Mouse (Mus musculus): ENCODE measurements around the gene Slc15a4.
A peak's percentile ranks its signal among the peaks of the same experiment; 100 is the strongest.

The Slc15a4 gene

DNA sequence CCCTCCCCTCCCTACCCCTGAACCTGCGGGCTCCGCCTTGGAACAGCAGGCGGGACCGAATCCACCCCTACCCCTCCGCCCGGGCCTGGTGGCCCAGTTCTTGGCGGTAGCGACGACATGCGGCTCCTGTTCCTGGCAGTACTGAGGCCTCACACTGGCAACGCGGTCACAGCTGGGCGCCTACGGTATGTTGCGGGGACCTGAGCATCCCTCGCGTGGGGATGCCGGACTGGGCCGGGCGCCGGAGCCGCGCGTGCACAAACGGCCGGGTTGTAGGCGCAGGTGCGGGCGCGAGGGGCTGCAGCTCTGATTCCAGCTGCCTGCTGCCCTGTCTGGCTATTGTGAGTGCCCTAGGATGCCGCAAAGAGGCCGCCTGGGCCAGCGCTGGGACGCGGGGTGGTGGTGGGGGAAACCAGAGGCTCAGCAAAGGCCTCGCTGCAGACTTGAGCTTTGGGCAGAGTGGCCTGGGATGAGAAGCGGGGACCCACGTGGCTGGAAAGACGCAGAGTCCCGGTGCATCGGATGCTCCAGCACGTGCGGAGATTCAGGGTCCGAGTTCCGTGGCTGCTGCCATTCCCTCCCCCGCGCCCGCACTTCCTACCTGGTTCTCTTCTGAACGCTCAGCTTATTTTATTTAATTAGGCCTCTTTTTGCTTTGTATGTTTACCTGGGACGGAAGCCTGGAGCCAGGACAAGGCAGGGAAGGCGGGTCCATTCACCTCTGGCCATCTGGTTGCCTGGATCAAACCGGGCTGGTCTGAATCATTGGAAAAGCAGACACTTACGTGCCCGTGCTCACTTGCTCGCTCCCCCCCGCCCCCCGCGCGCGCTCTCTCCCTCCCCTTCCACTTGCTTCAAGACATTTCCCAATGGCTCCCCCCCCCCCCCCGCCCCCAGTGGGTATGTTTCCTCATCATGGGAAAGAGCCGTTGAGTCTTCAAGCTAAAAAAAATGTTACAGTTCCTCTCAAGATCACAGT, at the start of gene Slc15a4, which contains the start of gene Glt1d1:
Gene Slc15a4 (minus strand): TSS at position 731 of the 979 bp plus-strand sequence.
Gene Glt1d1 (plus strand): TSS at position 96 of the 979 bp plus-strand sequence.
- peak; percentile 66 for DNase-seq

DNA sequence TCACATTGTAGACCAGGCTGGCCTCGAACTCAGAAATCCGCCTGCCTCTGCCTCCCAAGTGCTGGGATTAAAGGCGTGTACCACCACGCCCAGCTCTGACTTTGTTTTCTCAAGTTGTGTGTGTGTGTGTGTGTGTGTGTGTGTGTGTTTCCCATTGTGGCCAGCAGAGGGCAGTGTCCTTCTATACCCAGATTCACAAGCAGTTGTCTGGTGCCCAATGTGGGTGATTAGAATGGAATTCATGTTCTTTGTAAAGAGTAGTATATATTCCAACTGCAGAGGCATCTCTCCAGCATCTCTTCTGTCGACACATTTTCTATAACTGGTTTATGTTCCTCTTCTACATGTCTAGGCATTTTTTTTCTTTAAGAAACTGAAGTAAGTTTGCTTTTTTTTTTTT, 45.8 kb upstream of the Slc15a4 start:
- no peak for DNase-seq

DNA sequence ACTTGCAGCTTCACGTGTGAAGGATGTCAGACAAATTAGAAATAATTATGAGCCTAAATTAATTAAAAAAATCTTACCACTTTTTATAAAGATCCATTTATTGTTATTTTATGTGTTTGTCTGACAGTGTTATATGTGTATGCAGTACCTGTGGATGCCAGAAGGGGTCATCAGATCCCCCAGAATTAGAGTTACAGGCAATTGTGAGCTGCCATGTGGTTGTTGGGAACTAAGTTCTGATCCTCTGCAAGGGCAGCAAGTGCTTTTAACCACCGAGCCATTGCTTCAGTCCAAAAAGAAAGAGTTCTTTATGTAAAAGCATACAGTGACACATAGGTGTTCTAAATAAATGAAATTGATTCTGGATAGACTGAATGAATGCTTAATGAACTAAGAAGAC, 44.9 kb upstream of the Slc15a4 start:
- DNase-seq, result no peak

DNA sequence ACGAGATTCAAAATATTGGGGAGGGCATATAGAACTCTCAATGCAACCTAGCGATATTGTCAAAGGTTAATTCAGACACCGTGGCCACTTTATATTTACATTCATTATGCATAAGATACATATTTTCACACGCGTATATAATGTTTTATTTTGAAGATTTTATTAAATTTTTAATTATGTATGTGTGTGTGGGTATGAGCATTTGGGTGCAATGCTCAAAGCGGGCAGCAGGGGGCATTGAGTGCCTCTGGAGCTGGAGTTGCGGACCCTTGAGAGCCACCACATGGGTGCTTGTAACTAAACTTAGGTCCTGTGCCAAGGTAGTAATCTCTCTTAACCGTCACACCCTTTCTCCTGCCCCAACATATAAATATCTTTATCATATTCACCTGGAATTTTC, 41.2 kb upstream of the Slc15a4 start:
- DNase-seq, result no peak

DNA sequence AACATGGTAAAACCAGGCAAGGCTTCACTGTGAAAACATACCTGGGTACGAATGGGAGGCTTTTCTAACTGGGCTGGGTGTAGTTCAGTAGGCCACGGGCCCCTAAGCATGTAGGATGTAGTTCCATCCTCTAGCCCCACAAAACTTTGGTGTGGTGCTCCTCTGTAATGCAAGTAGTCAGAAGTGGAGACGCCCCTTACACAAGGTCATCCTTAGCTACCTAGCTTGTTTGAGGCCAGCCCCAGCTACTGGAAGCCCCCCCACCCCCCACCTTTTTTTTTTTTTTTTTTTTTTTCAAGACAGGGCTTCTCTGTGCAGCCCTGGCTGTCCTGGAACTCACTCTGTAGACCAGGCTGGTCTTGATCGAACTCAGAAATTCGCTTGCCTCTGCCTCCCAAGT, 28.3 kb upstream of the Slc15a4 start:
- DNase-seq, result no peak

DNA sequence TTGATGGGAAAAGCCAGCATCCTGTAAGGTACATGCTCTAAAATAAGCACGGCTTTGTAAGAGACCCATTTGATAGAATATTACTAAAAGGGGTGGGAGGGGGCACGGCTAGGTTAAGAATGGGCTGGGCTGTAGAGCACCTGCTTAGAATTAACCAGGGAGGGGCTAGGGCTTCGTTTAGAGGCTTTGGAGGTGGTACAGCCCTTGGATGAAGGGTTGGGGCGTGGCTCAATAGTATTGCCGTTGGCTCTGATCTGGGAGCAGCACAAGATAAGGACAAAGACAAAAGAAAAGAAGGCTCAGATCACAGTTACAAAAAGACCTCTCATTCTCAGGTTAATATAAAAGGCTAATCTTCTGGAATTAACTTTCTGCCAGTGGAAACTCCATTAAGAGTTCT, 27.6 kb upstream of the Slc15a4 start:
- DNase-seq, result no peak

DNA sequence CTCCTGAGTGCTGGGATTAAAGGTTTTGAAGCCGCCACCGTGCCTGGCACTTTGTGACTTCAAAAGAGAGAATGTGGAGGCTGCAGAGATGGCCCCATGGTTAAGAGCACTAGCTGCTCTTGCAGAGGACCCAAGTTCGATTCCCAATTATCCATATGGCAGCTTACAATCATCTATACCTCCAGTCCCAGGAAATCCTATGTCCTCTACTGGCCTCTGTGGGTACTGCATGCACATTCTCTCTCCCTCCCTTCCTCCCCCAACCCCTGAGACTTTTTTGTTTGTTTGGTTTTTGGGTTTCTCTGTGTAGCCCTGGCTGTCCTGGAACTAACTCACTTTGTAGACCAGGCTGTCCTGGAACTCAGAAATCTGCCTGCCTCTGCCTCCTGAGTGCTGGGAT, 26.6 kb upstream of the Slc15a4 start:
- DNase-seq, result no peak

DNA sequence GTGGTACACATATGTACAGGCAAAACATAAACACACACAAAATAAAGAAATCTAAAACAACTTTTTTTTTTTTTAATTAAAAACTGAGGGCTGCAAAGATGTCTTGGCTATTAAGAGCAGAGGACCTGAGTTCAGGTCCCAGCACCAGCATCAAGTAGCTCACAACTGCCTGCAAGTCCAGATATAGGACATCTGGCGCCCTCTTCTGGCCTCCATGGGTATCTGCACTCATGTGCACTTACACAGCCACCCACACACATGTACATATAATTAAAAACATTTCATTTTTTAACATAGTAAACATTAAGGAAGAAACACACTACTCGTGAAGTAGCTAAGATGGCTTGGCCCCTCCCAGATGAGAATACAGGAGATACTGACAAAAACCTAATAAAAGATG, 25.6 kb upstream of the Slc15a4 start:
- no peak for DNase-seq

DNA sequence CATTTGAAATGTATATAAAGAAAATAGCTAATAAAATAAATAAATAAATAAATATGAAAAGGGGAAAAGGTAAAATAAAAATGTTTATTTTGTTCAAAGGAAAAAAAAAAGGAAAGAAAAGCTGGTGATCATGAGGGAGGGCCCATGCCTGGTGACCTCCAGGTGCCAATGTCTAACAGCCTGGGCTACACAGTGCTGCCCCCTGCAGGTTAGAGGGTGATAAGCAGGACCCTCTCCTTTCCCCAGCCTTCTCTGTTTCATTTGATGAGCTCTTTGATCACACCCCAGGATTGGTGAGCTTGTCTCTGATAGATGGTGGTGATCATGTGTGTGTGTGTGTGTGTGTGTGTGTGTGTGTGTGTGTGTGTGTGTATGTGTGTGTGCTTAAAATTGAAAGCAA, 16.4 kb upstream of the Slc15a4 start:
- DNase-seq, result no peak

DNA sequence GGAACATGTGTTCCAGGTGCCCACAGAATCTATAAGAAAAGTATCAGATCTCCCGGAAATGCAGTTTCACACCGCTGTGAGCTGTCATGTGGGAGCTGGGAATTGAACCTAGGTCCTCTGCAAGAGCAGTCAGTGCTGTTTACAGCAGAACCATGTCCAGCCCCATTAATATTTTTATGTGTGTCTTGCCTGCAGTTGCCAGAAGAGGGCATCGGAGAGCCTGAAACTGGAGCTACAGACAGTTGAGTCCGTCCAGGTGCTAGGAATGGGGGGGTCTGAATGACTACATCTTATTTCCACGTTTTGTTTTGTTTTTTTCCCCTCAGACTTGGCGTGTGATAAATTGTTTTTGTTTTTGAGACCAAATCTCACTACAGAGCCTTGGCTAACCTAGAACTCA, 15.3 kb upstream of the Slc15a4 start:
- DNase-seq, result no peak

DNA sequence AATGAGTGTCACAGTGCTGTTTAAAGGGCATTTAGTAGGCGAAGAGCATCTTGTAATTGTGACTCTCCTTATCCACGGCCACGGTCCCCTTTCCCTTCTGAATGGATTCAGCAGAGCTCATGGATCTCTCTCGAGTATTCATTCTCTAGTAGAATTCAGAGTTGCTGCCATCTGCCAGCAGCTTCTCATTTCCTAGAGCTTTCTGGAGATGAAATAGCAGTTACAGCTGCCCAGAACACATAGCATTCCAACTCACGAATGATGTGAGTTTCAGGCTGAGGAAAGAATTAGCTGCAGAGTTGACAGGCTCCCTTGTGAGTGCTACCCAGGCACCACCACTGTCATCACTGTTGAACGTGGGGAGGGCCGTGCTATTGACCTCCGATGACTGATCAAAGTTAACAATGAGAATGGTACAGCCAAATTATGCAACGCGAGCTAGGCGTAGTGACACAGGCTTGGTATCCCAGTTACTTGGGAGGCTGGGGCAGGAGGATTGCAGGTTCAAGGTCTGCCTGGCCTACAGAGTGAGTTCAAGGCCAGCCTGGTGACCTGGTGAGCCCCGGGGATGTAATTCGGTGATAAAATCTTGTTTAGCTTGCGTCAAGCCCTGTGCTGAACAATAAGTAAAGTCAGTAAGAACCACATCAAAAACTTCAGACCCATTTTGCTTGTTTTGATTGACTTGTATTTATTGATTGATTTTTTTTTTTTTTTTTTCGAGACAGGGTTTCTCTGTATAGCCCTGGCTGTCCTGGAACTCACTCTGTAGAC, 8.7 kb upstream of the Slc15a4 start:
- no peak for DNase-seq

DNA sequence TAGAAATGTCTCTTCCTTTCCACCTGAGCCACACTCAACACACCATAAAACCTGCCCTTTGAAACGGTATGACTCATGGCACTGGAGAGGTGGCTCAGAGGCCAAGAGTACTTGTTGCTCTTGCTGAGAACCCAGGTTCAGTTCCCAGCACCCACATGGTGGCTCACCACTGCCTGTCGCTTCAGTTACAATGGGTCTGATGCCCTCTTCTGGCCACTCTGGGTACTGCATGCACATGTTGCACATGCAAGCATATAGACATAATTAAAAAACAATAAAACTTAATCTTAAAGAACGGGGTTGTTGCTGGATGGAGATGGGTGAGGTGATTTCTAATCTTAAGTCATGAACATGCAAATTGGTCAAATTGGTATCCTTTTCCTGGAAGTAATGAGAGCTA, 7.7 kb upstream of the Slc15a4 start:
- DNase-seq, result no peak

DNA sequence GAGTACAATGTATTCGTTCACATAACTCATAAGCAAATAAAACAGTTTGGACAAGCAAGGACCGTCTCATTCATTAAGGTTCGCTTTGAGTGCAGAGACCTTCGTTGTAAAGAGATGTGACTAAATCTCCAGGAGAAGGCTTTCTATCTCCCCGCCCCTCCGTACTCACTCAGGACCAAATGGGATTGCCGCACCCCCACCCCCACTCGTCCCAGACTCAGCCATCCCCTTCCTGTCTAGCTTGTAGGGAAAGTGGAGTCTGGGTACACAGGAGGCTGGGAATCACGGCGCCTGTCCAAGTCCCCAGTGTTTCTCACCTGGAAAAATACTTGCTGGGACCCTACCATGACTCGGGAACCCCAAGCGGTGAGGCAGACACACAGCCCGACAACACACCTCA, 6.9 kb upstream of the Slc15a4 start:
- no peak for DNase-seq

DNA sequence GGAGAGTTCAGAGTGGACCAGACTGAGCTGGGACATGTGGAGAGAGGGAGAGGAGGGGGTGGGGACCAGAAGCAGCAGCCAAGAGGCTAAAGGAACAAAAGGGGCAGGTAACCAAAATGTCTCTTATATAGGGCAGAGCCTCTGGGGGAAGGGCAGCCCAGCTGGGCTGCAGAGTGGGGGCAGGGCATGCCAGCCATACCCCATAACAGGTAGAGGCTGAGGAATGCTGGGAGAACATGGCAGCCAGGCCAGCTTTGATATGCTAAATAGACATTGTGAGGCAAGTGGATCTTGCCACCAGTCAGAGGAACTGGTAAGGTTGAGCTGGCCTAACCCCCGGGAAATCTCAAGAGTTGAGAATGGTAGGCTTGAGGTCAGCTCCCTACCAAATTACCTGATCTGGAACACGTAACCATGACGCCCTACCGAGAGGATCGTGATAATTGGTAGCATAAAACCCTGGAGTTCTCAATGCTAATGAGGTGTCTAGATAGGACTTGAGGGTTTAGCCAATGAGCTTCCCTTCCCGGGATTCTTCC, 6.4 kb upstream of the Slc15a4 start:
- DNase-seq, result no peak

DNA sequence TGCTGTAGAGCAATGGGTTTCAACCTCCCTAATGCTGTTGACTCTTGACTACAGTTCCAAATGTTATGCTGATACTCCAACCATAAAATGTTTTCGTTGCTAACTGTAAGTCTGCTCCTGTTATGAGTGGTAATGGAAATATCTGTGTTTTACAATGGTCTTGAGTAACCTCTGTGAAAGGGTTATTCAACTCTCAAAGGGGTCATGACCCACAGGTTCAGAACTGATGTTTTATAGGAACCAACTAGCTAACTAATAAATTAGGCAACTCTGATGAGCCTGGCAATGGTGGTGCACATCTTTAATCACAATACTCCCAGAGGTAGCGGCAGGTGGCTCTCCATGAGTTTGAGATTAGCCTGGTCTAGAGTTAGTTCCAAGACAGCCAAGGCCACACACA, 5.5 kb upstream of the Slc15a4 start:
- no peak for DNase-seq

DNA sequence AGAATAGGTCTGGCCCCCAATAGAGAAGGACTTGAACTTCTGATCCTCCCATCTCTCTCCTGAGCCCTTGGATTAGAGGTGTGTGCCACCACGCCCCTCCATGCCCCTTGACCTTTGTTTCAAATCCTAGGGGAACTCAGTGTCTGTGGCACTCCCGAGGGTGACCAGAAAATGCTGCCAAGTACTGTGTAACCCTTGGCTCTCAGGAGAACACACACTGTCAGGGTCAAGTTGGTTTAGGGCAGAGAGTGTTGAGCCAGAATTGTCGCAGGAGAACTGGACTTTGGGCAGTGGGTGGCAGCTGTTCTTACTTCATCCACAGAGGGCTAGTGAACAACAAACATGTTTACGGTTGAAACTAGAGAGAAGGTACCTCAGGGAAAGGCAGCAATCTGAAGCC, 4.9 kb upstream of the Slc15a4 start:
- no peak for DNase-seq

DNA sequence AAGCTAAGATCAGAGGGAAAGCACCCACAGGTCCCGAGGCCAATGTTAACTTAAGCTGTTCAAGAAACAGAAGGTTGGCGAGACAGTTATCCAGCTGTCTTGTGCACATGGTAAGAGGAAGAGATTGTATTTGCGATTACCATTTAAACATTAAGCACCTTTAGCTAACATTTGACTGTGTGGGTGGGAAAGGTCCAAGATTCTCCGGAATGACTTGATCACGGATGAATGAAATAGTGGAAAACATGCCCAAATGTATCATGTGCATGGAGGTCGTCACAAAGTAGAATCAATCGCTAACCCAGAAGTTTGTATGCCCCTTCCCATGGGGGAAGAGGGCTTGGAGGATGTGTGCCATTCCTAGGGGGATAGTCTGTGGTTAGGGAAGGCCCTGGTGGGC, 969 bp upstream of the Slc15a4 start:
- no peak for DNase-seq

DNA sequence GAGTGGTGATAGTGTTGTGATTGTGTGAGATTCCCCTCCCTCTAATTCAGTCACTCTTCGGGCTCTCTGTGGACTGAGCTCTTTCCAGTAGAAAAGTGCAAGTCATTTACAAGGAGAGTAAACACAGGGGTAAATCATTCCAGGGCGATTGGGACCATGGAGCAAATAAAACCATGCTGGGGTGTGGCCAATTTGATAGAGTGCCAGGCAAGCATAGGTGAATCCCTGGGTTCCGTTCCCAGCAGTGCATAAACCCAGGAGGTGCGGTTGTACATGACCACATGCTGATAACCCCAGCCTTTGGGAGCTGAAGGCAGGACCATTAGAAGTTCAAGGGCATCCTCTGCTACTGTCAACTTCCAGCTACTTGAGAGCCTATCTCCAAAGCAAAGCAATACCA, 491 bp upstream of the Slc15a4 start:
- DNase-seq, result no peak

DNA sequence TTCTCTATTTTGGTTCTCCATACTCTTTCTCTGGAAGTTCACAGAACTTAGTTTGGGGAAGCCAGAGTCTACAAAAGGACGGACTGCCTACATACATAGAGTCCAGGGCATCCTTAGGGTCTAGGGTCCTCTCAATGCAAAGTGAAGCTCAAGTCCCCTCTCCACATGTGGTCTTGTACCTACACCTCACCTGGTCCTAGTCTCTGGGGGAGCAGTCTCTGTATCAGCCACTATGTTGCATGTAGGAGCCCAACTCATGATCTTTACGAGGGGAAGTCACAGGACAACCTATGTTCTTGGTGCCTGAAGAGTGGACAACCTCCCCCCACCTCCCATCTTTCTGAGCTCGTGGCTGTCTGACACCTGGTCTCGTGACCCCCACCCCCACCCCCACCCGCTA, 1.0 kb downstream of the Slc15a4 start:
- no peak for DNase-seq

DNA sequence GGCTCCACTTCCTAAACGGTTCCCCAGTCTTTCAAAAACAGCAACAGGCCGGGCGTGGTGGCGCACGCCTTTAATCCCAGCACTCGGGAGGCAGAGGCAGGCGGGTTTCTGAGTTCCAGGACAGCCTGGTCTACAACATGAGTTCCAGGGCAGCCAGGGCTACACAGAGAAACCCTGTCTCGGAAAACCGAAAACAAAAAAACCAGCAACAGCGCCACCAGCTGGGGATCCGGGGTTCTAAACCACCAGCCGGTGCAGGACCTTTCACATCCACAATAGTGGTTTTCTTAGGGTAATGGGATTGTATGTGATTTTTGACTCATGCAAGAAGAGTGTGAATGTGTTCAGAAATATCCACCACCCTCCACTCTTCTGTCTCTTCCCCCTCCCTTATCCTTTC, 5.5 kb downstream of the Slc15a4 start:
- DNase-seq, result no peak

DNA sequence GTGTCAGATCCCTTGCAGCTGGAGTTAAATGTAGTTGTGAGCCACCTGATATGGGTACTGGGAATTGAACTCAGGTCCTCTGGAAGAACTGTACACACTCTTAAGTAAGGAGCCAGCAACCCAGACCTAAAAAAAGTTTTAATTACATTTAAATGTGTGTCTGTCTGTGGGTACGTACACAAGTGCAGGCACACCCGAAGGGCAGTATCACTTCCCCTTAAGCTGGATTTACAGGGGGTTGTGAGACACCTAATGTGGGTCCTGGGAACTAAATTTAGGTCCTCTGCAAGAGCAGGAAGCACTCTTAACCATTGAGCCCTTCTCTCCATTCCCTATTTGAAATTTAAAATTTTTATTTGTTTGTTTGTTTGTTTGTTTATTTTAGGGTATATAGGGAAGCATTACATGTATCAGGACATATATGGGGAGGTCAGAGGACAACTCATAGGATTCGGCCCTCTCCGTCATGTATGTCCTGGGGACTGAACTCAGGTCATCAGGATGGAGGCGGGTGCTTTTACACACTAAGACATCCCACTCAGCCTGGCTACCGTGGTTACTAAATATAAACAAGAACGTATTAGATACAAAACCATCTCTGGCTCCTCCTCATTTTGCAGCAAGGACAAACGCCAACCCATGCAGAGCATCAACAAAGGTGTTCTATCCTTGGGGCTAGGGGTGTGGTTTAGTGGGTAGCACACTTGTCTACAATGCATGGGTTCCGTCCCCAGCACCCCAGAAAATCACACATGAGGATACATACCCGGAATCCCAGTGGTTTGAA, 8.1 kb downstream of the Slc15a4 start:
- no peak for DNase-seq

DNA sequence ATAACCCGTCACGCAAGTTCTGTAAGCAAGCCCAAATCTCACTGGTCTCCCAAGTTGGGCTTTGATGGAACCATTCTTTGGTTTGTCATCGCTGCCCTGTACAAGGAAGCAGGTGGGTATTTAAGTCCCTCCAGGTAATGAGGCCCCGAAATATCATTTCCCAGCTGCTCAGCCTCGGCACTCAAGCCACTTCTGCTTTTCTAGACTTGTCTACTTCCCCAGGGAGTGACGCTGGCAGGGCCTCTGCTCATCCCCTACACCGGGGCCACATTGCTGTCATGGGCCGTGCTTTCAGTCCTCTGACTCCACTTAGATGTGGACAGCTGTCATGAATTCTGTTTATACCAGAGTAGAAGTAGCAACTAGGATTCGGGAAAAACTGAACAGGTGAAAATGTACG, 11.6 kb downstream of the Slc15a4 start:
- DNase-seq, result no peak

DNA sequence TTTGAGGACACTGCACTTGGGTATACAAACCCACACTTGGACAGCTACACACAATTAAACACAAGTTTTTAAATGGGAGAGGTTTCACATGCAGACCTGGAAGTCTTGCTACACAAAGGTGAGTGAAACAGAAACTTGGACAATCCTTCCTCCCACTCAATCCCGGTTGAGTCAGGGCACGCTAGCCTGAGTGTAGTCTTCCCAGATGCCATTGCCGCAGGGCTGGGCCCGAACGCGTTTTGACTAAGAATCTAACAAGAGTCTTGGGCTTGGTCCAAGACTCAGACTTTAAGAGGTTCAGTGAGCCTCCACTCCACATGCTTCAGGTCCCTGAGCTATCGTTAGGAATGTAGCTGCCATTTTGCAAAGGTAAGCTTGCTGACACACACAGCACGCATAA, 12.3 kb downstream of the Slc15a4 start:
- no peak for DNase-seq

Measured in cerebellum, adult 9-11 months (tissue).